Mouse (Mus musculus): ENCODE results near the gene Gcgr. TPM values are rescaled to one million over a fixed set of nuclear protein-coding genes. Genes with fewer than 3 reads are reported as not detected.
A peak's percentile ranks its signal among the peaks of the same experiment; 100 is the strongest.
"Not testable (repeated sequence)": the region's sequence is repeated elsewhere in the genome, so short reads cannot be mapped to it uniquely, and the experiment has no call there.

Gcgr gene
- polyA plus RNA-seq, 1 experiment from 2014 or later = 0.32 TPM

GRCm38 (mm10) chr11:120552736-120553135 is 22.2 kb downstream of the Gcgr start:
- no peak overlapping the region for H3K27ac ChIP-seq
- DNase-seq (ENCODE audit: low spot score) (no peak), ATAC-seq (ENCODE audit: low FRiP score) (no peak)
- no peaks in the 10 kb centered on the region for H3K27me3 ChIP-seq (ENCODE audit: control insufficient read depth, insufficient read depth, low read length)
- H3K9ac ChIP-seq = no peak overlapping the region
- peaks cover 15% of the 10 kb centered on the region for H3K4me1 ChIP-seq (replicated peaks; ENCODE audit: control insufficient read depth, insufficient read depth, low read length)
- 76% methylated on average over 5 of the region's 5 CpGs for WGBS
- no peaks in the 10 kb centered on the region; the same call in 1 of the 2 replicates for H3K9me3 ChIP-seq (ENCODE audit: control insufficient read depth, low read length)
- H3K4me2 ChIP-seq (replicated peaks) = no peak overlapping the region
- no peak overlapping the region for H3K4me3 ChIP-seq (replicated peaks; ENCODE audit: low read length)
- no peaks in the 10 kb centered on the region for H3K36me3 ChIP-seq (replicated peaks; ENCODE audit: control insufficient read depth, insufficient read depth)

- no peak overlapping the region for H3K27ac ChIP-seq
- WGBS = 87% methylated on average over 7 of the region's 7 CpGs
- no peak overlapping the region for H3K9ac ChIP-seq
- peaks cover 6% of the 10 kb centered on the region; the same call in 1 of the 2 replicates for H3K4me1 ChIP-seq (replicated peaks; ENCODE audit: control insufficient read depth, insufficient read depth, low read length)
- no peaks in the 10 kb centered on the region; the same call in 1 of the 2 replicates for H3K9me3 ChIP-seq (ENCODE audit: control insufficient read depth, low read length)
- peaks cover 13% of the 10 kb centered on the region for H3K36me3 ChIP-seq (replicated peaks; ENCODE audit: control insufficient read depth, insufficient read depth)
- no peak overlapping the region for H3K4me2 ChIP-seq (replicated peaks)
- no peak overlapping the region for H3K4me3 ChIP-seq (replicated peaks; ENCODE audit: low read length)
- DNase-seq (ENCODE audit: low spot score) = no peak
- no peaks in the 10 kb centered on the region for H3K27me3 ChIP-seq (ENCODE audit: control insufficient read depth, insufficient read depth, low read length)
- ATAC-seq (ENCODE audit: low FRiP score) = no peak
These were observed 24.3 kb downstream of the Gcgr start for GRCm38 (mm10) chr11:120554834-120555233.

- WGBS = 84% methylated on average over 2 of the region's 2 CpGs
- Histone ChIP-seq H3K4me3 (replicated peaks; ENCODE audit: low read length) (no peak overlapping the region), H3K4me1 (replicated peaks; ENCODE audit: control insufficient read depth, insufficient read depth, low read length) (peaks cover 2% of the 10 kb centered on the region; the same call in 1 of the 2 replicates), H3K9ac (no peak overlapping the region), H3K36me3 (replicated peaks; ENCODE audit: control insufficient read depth, insufficient read depth) (peaks cover 18% of the 10 kb centered on the region), H3K27ac (no peak overlapping the region), H3K9me3 (ENCODE audit: control insufficient read depth, low read length) (no peaks in the 10 kb centered on the region; the same call in 1 of the 2 replicates), H3K4me2 (replicated peaks) (no peak overlapping the region), H3K27me3 (ENCODE audit: control insufficient read depth, insufficient read depth, low read length) (no peaks in the 10 kb centered on the region)
- DNase-seq (ENCODE audit: low spot score) (no peak), ATAC-seq (ENCODE audit: low FRiP score) (no peak)
These were observed 24.8 kb downstream of the Gcgr start for GRCm38 (mm10) chr11:120555260-120555659.

- not testable (repeated sequence) for H3K4me1 ChIP-seq (replicated peaks; ENCODE audit: control insufficient read depth, insufficient read depth, low read length); H3K9me3 ChIP-seq (ENCODE audit: control insufficient read depth, low read length); H3K27ac ChIP-seq; ATAC-seq (ENCODE audit: low FRiP score); H3K9ac ChIP-seq; H3K4me2 ChIP-seq (replicated peaks); H3K4me3 ChIP-seq (replicated peaks; ENCODE audit: low read length); DNase-seq (ENCODE audit: low spot score); H3K27me3 ChIP-seq (ENCODE audit: control insufficient read depth, insufficient read depth, low read length)
- H3K36me3 ChIP-seq (replicated peaks; ENCODE audit: control insufficient read depth, insufficient read depth) = peaks cover 54% of the 10 kb centered on the region
- 89% methylated on average over 6 of the region's 6 CpGs for WGBS
These were observed 28.3 kb downstream of the Gcgr start for GRCm38 (mm10) chr11:120558843-120559242.

GRCm38 (mm10) chr11:120560952-120561728 is 30.6 kb downstream of the Gcgr start:
- no peak for DNase-seq (ENCODE audit: low spot score)

GRCm38 (mm10) chr11:120562949-120563348 is 32.5 kb downstream of the Gcgr start:
- DNase-seq (ENCODE audit: low spot score) (no peak), ATAC-seq (ENCODE audit: low FRiP score) (no peak)
- WGBS = 96% methylated on average over 13 of the region's 13 CpGs
- no peak overlapping the region for H3K27ac ChIP-seq
- H3K9me3 ChIP-seq (ENCODE audit: control insufficient read depth, low read length) = no peaks in the 10 kb centered on the region
- H3K36me3 ChIP-seq (replicated peaks; ENCODE audit: control insufficient read depth, insufficient read depth) = peaks cover 95% of the 10 kb centered on the region
- no peaks in the 10 kb centered on the region for H3K27me3 ChIP-seq (ENCODE audit: control insufficient read depth, insufficient read depth, low read length)
- H3K4me1 ChIP-seq (replicated peaks; ENCODE audit: control insufficient read depth, insufficient read depth, low read length) = no peaks in the 10 kb centered on the region
- H3K9ac ChIP-seq = no peak overlapping the region
- no peak overlapping the region for H3K4me3 ChIP-seq (replicated peaks; ENCODE audit: low read length)
- no peak overlapping the region for H3K4me2 ChIP-seq (replicated peaks)

More at GRCm38 (mm10) chr11:120560952-120561728, 30.6 kb downstream of the Gcgr start:
- H3K9ac ChIP-seq = no peak overlapping the region
- H3K4me1 ChIP-seq (replicated peaks; ENCODE audit: control insufficient read depth, insufficient read depth, low read length) = no peaks in the 10 kb centered on the region
- H3K9me3 ChIP-seq (ENCODE audit: control insufficient read depth, low read length) = no peaks in the 10 kb centered on the region; the same call in 1 of the 2 replicates
- H3K27ac ChIP-seq = no peak overlapping the region
- no peak for ATAC-seq (ENCODE audit: low FRiP score)
- no peak overlapping the region for H3K4me2 ChIP-seq (replicated peaks)
- 96% methylated on average over 13 of the region's 13 CpGs for WGBS
- no peak overlapping the region for H3K4me3 ChIP-seq (replicated peaks; ENCODE audit: low read length)
- H3K27me3 ChIP-seq (ENCODE audit: control insufficient read depth, insufficient read depth, low read length) = no peaks in the 10 kb centered on the region
- H3K36me3 ChIP-seq (replicated peaks; ENCODE audit: control insufficient read depth, insufficient read depth) = peaks cover 76% of the 10 kb centered on the region

- H3K4me2 ChIP-seq (replicated peaks) = no peak overlapping the region
- WGBS = 88% methylated on average over 9 of the region's 9 CpGs
- H3K27me3 ChIP-seq (ENCODE audit: control insufficient read depth, insufficient read depth, low read length) = no peaks in the 10 kb centered on the region
- H3K4me3 ChIP-seq (replicated peaks; ENCODE audit: low read length) = no peak overlapping the region
- no peak for ATAC-seq (ENCODE audit: low FRiP score)
- no peaks in the 10 kb centered on the region for H3K9me3 ChIP-seq (ENCODE audit: control insufficient read depth, low read length)
- H3K27ac ChIP-seq = no peak overlapping the region
- H3K4me1 ChIP-seq (replicated peaks; ENCODE audit: control insufficient read depth, insufficient read depth, low read length) = no peaks in the 10 kb centered on the region
- no peak for DNase-seq (ENCODE audit: low spot score)
- H3K36me3 ChIP-seq (replicated peaks; ENCODE audit: control insufficient read depth, insufficient read depth) = peaks cover 99% of the 10 kb centered on the region
- no peak overlapping the region for H3K9ac ChIP-seq
These were observed 34.6 kb downstream of the Gcgr start for GRCm38 (mm10) chr11:120565114-120565513.

GRCm38 (mm10) chr11:120568324-120568723 is 37.8 kb downstream of the Gcgr start:
- Histone ChIP-seq H3K27ac (no peak overlapping the region), H3K4me1 (replicated peaks; ENCODE audit: control insufficient read depth, insufficient read depth, low read length) (peaks cover 12% of the 10 kb centered on the region), H3K9me3 (ENCODE audit: control insufficient read depth, low read length) (no peaks in the 10 kb centered on the region), H3K9ac (no peak overlapping the region), H3K4me3 (replicated peaks; ENCODE audit: low read length) (no peak overlapping the region), H3K4me2 (replicated peaks) (no peak overlapping the region), H3K27me3 (ENCODE audit: control insufficient read depth, insufficient read depth, low read length) (no peaks in the 10 kb centered on the region), H3K36me3 (replicated peaks; ENCODE audit: control insufficient read depth, insufficient read depth) (peaks cover 81% of the 10 kb centered on the region)
- 98% methylated on average over 6 of the region's 6 CpGs for WGBS
- DNase-seq (ENCODE audit: low spot score) (no peak), ATAC-seq (ENCODE audit: low FRiP score) (no peak)

GRCm38 (mm10) chr11:120571122-120571521 is 40.6 kb downstream of the Gcgr start:
- Histone ChIP-seq H3K4me1 (replicated peaks; ENCODE audit: control insufficient read depth, insufficient read depth, low read length) (peaks cover 22% of the 10 kb centered on the region), H3K9ac (no peak overlapping the region), H3K4me3 (replicated peaks; ENCODE audit: low read length) (no peak overlapping the region), H3K27ac (no peak overlapping the region), H3K27me3 (ENCODE audit: control insufficient read depth, insufficient read depth, low read length) (no peaks in the 10 kb centered on the region), H3K9me3 (ENCODE audit: control insufficient read depth, low read length) (no peaks in the 10 kb centered on the region), H3K36me3 (replicated peaks; ENCODE audit: control insufficient read depth, insufficient read depth) (peaks cover 53% of the 10 kb centered on the region), H3K4me2 (replicated peaks) (peak overlapping the region; percentile 73)
- ATAC-seq (ENCODE audit: low FRiP score) (no peak), DNase-seq (ENCODE audit: low spot score) (no peak)
- 82% methylated on average over 3 of the region's 3 CpGs for WGBS

Data from hindbrain, embryonic 14.5 days (tissue).